Mouse (Mus musculus): Measurements from ENCODE around the gene Dnal1. TPM values are rescaled to one million over a fixed set of nuclear protein-coding genes. Genes with fewer than 3 reads are reported as not detected.
A peak's percentile ranks its signal among the peaks of the same experiment; 100 is the strongest.

Gene Dnal1
- polyA plus RNA-seq, 1 experiment from 2014 or later: 9.7 TPM

DNA sequence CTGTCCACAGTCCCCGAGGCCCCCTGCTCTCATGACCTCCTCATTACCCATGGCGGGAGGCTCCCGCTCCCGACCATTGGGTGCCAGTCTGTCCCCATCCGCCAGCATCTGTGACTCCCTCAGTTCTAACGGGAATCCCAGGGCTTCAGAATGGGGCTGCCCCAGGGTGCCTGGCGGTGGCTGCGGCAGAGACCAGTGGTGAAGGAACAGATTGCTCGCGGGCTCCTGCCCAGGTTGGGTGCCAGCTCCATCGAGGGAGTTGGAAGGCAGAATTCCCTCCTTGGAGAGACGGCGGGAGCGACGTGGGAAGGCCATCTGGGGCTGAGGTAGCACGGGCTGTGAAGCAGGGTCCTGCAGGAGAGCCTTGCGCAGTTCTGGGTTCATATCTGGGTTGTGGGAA is 58.7 kb downstream of the Dnal1 start:
- Histone ChIP-seq H3K9ac (peak overlapping the region; percentile 24; the same call in 1 of the 2 replicates), H3K27ac (no peak overlapping the region), H3K27me3 (no peaks in the 10 kb centered on the region), H3K4me3 (no peak overlapping the region), H3K36me3 (peaks cover 29% of the 10 kb centered on the region), H3K9me3 (no peaks in the 10 kb centered on the region), H3K4me2 (no peak overlapping the region), H3K4me1 (replicated peaks) (peaks cover 44% of the 10 kb centered on the region)
- no peak for ATAC-seq (ENCODE audit: low FRiP score)
- WGBS: 91% methylated on average over 17 of the region's 17 CpGs

DNA sequence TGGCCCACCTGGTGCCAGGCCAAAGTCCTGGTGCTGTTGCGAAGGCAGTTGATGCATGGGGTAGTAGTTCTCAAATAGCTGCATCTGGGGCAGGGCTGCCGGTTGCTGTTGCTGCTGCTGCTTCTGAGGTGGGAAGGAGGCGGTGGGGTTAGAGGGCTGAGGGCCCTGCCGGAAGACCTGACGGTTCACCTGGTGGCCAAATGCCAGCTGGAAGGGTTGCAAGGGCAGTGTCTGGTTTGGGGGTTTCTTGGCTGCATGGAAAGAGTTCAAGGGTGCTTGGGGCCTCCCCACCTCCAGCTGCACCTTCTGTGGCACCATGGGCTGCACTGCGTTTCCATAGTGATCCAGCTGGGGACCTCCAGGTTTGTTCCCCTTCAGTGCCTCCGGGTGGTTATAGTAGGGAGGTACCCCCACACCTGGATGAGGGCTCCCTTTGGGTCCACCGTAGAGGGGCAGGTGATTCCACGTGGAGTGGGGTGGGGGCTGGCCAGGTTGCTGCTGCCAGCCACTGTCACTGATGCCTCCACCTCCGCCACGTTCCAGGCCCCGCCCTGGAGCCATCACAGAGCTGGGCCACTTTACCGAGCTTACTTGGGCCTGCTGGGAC is 59.2 kb downstream of the Dnal1 start:
- peaks cover 50% of the 10 kb centered on the region for H3K4me1 ChIP-seq (replicated peaks)
- ATAC-seq (ENCODE audit: low FRiP score): no peak
- H3K9ac ChIP-seq: no peak overlapping the region
- no peaks in the 10 kb centered on the region for H3K27me3 ChIP-seq
- no peak overlapping the region for H3K4me2 ChIP-seq
- 95% methylated on average over 13 of the region's 13 CpGs for whole genome bisulfite sequencing
- H3K9me3 ChIP-seq: no peaks in the 10 kb centered on the region
- peaks cover 29% of the 10 kb centered on the region for H3K36me3 ChIP-seq
- H3K27ac ChIP-seq: no peak overlapping the region
- no peak overlapping the region for H3K4me3 ChIP-seq

DNA sequence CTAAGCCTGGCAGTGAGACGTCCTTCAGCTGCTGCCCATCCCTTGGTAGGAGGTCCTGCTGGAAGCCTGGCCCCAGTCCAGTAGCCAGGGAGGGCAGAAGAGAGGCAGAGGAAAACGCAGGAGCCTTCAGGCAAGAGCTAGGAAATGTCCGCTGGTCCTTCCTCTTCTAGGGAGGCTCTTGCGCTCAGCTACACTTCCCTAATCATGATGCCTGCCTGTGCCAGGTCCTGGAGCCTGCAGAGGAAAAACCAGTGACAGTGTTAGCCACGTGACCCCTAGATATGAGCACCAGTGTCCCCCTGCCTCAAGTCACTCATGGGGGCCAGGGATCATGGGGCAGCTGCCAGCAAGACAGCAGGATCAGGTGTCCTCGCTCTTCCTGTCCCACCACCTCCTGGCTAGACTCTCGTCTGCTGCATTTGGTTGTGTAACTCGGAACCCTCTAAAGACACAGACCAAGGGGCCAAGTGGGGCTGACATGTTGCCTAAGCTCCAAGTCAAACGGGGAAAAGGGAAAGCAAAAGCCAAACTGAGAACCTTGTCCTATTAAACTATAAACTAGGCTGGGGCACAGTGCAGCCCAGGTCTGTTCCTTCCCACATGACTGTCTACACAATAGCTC is 60.1 kb downstream of the Dnal1 start:
- Histone ChIP-seq H3K4me1 (replicated peaks) (peaks cover 58% of the 10 kb centered on the region), H3K9me3 (no peaks in the 10 kb centered on the region), H3K9ac (no peak overlapping the region; the same call in 1 of the 2 replicates), H3K4me3 (no peak overlapping the region), H3K27ac (no peak overlapping the region), H3K27me3 (no peaks in the 10 kb centered on the region), H3K4me2 (no peak overlapping the region), H3K36me3 (peaks cover 29% of the 10 kb centered on the region)
- 77% methylated on average over 9 of the region's 9 CpGs for WGBS
- no peak for ATAC-seq (ENCODE audit: low FRiP score)

DNA sequence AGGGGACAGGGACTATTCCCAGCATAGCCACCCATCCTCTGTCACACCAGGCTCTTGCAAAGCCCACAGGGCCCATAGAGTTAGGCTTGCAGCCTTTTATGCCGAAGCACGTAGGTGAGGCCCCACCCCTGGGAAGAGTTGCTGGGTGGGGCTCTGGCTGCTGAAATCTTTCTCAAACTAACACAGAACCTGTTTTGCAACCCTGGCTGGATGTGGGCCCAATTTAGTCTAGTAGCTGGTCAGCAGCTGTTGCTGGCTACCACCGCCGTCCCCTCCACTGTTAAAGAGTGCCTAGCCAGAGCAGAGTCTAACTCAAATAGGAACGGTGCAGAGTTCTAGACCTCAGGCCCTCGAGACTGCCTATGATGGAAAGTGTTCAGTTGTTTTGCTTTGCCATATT is 60.7 kb downstream of the Dnal1 start:
- Histone ChIP-seq H3K9me3 (no peaks in the 10 kb centered on the region), H3K36me3 (peaks cover 29% of the 10 kb centered on the region), H3K27me3 (no peaks in the 10 kb centered on the region), H3K4me3 (no peak overlapping the region), H3K9ac (0 out of 2 replicates have a peak overlapping the region, but pooled peaks have one; percentile 77), H3K27ac (no peak overlapping the region), H3K4me1 (replicated peaks) (peaks cover 62% of the 10 kb centered on the region), H3K4me2 (peak overlapping the region; percentile 71)
- ATAC-seq (ENCODE audit: low FRiP score): no peak
- 88% methylated on average over 6 of the region's 6 CpGs for WGBS

DNA sequence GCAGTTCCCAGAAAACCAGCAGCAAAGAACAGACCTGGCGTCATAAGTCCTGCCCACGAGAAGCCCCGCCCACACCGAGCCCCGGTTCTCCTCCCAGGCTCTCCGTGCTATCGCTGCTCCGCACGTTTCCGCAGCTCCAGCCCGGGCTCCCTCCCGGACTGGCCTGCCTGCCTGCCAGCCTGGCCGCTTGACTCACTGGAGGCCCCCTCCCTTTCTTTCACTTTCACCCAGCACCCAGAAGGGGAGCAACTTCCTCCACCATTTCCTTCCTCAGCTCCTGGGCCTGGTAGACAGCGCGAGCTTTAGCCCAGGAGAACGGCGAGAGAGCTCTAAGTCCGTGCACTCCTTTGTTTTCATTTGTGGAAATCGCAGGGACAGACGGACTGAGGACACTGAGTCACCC is 61.5 kb downstream of the Dnal1 start:
- Histone ChIP-seq H3K4me3 (peak overlapping the region; percentile 43), H3K9me3 (no peaks in the 10 kb centered on the region), H3K27me3 (no peaks in the 10 kb centered on the region), H3K9ac (peak overlapping the region; percentile 77), H3K36me3 (peaks cover 29% of the 10 kb centered on the region), H3K27ac (peak overlapping the region; percentile 93), H3K4me2 (peak overlapping the region; percentile 71), H3K4me1 (replicated peaks) (peaks cover 70% of the 10 kb centered on the region)
- WGBS: 1% methylated on average over 20 of the region's 20 CpGs
- ATAC-seq (ENCODE audit: low FRiP score): peak; percentile 80

DNA sequence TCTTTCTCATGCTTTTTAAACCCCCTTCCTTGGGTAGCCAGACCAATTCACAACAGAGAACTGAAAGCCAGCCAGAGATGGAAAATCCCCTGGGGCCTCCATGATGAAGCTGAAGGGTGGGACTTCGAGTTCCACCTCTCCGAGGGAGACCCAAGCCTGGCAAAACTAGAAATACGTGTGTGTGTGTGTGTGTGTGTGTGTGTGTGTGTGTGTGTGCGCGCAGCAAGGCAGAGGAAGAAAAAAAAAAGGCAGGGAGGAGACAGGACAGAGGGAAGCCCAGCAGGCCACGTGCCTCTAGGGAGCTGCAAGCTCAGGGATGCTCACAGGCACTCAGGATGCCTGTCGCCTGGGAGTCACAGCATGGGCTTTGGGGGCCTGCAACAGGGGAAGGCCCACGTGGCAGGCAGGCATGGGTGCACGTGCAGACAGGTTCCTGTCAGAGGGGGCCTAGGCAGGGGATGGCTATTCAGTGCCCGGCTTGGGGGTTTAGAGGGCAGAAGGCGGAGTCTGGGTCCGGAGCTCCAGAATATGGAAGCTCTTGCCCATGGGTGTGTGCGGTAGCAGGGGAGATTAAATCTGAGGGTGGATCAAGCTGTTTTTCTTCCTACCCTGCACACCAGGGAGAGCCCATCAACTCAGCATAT is 62.1 kb downstream of the Dnal1 start:
- peak overlapping the region; percentile 77 for H3K9ac ChIP-seq
- H3K27me3 ChIP-seq: no peaks in the 10 kb centered on the region
- H3K9me3 ChIP-seq: no peaks in the 10 kb centered on the region
- peak overlapping the region; percentile 71 for H3K4me2 ChIP-seq
- peak overlapping the region; percentile 43 for H3K4me3 ChIP-seq
- H3K4me1 ChIP-seq (replicated peaks): peaks cover 76% of the 10 kb centered on the region
- 6% methylated on average over 11 of the region's 13 CpGs for WGBS
- peak; percentile 28 for ATAC-seq (ENCODE audit: low FRiP score)
- H3K27ac ChIP-seq: peak overlapping the region; percentile 93
- peaks cover 26% of the 10 kb centered on the region for H3K36me3 ChIP-seq

DNA sequence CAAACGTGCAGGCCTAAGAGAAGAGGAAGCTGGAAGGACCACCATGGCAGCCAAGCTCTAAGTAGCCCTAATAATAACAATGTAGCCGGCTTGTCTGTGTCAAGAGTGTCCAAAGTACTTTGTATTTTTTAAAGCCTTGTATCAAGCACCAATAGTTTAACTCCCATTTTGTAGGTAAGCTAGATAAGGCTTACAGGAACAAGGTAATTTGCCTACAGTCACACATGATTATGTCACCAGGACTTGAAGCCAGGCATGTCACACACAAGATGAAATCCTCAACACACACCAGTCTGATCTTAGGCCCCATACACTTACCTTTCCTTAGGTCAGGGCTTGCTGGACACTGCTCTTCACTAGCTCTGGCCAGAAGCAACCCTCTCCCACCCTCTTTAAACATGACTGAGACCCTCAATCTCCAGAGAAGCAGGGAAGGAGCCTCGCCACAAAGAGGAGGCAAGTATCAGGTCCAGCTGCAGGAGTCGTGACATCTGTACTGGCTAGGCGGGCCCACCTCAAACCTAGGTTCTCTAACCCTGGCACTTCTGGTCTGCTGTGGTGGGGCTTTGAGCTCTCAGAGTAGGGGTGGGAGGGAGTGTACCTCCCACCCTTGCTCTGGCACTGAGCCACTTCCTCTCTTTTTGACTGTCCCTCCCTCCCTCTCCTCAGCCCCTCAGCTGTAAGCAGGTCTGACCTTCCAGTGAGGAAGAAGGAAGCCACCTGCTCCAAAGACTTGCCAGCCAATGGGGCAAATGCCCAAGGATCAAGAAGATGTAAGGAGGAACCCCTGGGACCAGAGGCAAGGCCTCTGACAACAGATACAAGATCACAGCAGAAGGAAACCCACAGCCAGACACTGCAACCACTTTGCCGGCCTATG is 63.0 kb downstream of the Dnal1 start:
- Histone ChIP-seq H3K36me3 (peaks cover 18% of the 10 kb centered on the region), H3K27me3 (no peaks in the 10 kb centered on the region), H3K9ac (peak overlapping the region; percentile 77), H3K4me1 (replicated peaks) (peaks cover 84% of the 10 kb centered on the region), H3K4me3 (no peak overlapping the region), H3K9me3 (no peaks in the 10 kb centered on the region), H3K27ac (peak overlapping the region; percentile 93), H3K4me2 (peak overlapping the region; percentile 71)
- no peak for ATAC-seq (ENCODE audit: low FRiP score)
- 46% methylated on average over 6 of the region's 6 CpGs for WGBS

DNA sequence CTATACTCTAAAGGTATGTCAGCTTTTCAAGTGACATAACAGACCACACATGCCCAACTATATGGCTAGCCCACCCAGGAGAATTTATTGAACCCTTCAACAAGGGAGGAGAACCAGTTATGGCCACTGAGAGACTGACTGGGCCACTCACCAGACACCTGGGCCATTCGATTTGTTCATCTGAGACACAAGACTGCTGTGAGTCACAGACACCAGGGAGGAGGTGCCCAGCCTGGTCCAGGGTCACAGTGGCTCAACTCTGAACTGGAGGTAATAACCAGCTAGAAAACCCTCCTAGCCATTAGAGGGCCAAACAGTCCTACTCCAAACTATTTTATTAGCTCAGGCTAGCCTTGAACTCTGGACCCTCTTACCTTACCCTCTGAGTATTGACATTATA is 63.9 kb downstream of the Dnal1 start:
- ATAC-seq (ENCODE audit: low FRiP score): no peak
- no peak overlapping the region for H3K9ac ChIP-seq
- H3K27me3 ChIP-seq: no peaks in the 10 kb centered on the region
- no peak overlapping the region for H3K27ac ChIP-seq
- WGBS: 45% methylated on average over 1 of the region's 1 CpGs
- H3K4me3 ChIP-seq: no peak overlapping the region
- no peak overlapping the region for H3K4me2 ChIP-seq
- H3K9me3 ChIP-seq: no peaks in the 10 kb centered on the region
- peaks cover 10% of the 10 kb centered on the region for H3K36me3 ChIP-seq
- peaks cover 84% of the 10 kb centered on the region for H3K4me1 ChIP-seq (replicated peaks)

DNA sequence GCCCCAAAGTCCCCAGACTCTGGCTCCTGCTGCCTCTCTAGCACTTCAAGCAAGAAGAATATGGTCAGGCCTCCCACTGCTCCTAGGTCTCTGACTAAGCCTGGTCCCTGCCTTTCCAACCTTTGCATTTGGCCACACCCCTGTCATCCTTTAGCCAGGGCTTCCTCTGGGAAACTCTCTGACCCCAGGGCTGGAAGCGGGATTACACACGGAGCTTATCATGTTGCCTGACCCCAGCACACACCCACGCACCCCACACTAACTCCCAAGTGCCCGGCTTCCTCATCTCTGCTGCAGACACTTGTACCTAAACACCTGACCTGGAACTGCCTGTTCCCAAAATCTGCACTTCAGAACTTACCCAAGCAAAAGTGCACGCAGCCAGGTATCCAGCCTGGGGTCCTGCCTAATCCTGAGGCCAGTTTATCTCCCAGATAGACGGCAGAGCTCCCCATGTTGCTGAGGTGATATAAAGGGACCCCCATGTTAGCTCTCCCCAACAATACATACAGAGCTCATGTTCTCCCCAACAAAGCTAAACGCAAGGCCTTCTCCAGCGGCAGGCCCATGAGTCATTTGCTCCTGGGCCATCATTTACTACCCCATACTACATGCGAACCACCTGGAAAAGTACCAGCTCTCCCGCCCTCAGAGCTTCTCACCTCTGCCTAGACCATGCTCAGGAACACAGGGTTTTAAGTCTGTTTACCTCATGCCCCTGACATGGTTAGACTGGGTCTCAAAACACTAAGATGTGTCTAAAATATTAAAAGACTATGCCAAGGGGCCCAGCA is 64.7 kb downstream of the Dnal1 start:
- peaks cover 80% of the 10 kb centered on the region for H3K4me1 ChIP-seq (replicated peaks)
- no peak overlapping the region for H3K9ac ChIP-seq
- WGBS: 70% methylated on average over 10 of the region's 10 CpGs
- ATAC-seq (ENCODE audit: low FRiP score): no peak
- H3K9me3 ChIP-seq: no peaks in the 10 kb centered on the region
- H3K36me3 ChIP-seq: peaks cover 2% of the 10 kb centered on the region
- no peak overlapping the region for H3K4me2 ChIP-seq
- H3K4me3 ChIP-seq: no peak overlapping the region
- no peaks in the 10 kb centered on the region for H3K27me3 ChIP-seq
- H3K27ac ChIP-seq: no peak overlapping the region

DNA sequence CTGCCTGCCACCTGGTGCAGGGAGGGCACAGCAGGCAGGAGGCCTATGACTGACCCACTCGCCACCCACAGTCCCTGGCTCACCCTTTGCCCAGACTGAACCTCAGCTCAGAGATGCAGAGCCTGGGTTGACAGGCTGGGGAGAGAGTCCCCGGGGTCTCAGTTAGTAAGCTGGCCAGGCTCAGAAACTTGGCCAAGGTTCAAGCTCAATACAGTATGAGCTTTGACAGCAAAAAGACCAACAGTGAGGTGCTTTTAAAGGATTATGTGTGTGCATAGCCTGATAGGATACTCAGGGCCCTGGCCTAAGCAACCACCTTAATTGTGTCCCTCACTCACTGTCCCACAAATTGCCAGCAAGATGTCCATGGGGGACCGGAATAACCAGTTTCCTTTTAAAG is 65.9 kb downstream of the Dnal1 start:
- Histone ChIP-seq H3K4me1 (replicated peaks) (peaks cover 72% of the 10 kb centered on the region), H3K9ac (no peak overlapping the region)

DNA sequence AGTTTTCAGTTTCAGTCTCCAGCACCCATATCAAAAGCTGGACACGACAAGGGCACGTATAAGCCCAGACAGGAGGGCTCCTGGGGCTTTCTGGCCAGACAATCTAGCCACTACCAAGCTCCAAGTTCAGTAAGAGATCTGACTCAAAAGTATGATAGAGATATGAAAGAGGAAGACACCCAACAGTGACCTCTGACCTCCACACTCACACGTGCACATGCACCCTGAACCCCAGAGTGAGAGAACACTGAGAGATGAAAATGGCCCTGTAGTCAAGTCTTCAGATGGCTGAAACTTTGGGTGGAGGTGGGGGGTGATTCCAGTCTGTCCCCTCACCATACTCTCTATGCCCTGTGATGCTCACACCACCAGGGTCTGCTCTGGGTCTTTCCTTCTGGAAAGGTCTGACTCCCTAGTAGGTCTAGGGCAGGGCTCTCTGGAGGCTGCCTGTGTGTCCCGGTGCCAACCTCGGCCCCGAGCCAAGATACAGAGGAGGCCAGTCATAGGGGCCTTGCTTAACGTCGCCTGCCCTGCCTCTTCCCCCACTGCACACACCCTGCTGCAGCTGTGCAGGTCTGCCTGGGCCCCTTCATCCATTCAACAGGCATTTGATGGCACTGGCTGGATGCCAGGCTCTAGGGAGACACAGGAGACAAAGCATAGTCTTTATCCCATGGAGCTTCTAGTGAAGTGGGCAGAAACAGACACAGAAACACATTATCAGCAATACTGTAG is 66.7 kb downstream of the Dnal1 start:
- peak; percentile 79 for ATAC-seq (ENCODE audit: low FRiP score)
- peaks cover 68% of the 10 kb centered on the region for H3K4me1 ChIP-seq (replicated peaks)
- no peaks in the 10 kb centered on the region for H3K36me3 ChIP-seq
- no peak overlapping the region for H3K4me2 ChIP-seq
- no peaks in the 10 kb centered on the region for H3K27me3 ChIP-seq
- peak overlapping the region; percentile 80 for H3K27ac ChIP-seq
- no peak overlapping the region for H3K4me3 ChIP-seq
- WGBS: 53% methylated on average over 8 of the region's 8 CpGs
- no peaks in the 10 kb centered on the region for H3K9me3 ChIP-seq
- no peak overlapping the region; the same call in 1 of the 2 replicates for H3K9ac ChIP-seq

More for the DNA sequence above, 65.9 kb downstream of the Dnal1 start:
- 67% methylated on average over 3 of the region's 3 CpGs for WGBS
- Histone ChIP-seq H3K27ac (0 out of 2 replicates have a peak overlapping the region, but pooled peaks have one; percentile 41), H3K4me2 (no peak overlapping the region), H3K36me3 (no peaks in the 10 kb centered on the region), H3K9me3 (no peaks in the 10 kb centered on the region), H3K4me3 (no peak overlapping the region), H3K27me3 (no peaks in the 10 kb centered on the region)
- ATAC-seq (ENCODE audit: low FRiP score): no peak

Data from hindbrain, embryonic 13.5 days (tissue).